Comparison of ENCODE assay signal across 36 mouse cellular contexts in genomic region chr4:133552029-133552428, GRCm38 (mm10). TPM values are rescaled to one million over a fixed set of nuclear protein-coding genes. Genes with fewer than 3 reads are reported as not detected.
"Had no signal": no experiment of that assay in that cellular context is flagged by ENCODE, and none has a peak within 500 bp of the region (broad histone marks: within the 10 kb centered on the region; RNA-seq: fewer than 3 reads in every experiment).

No protein-coding gene starts in this region.

- DNase-seq: gastrocnemius, adult 2 months; gastrocnemius, postnatal 10 days; gastrocnemius, postnatal 25 days; heart, postnatal 10 days; heart, postnatal 4 days; kidney, adult 11 months; kidney, adult 9 months; kidney, postnatal 14 days; kidney, postnatal 36 days; layer of hippocampus, adult 9-11 months; layer of hippocampus, postnatal 36 days; left cerebral cortex, postnatal 4 days had no signal

- H3K27ac ChIP-seq: gastrocnemius, adult 2 months; hindbrain, embryonic 10.5 days; hindbrain, embryonic 12.5 days; hindbrain, embryonic 14.5 days; kidney, embryonic 15.5 days; kidney, postnatal 0 days; limb, embryonic 13.5 days; limb, embryonic 15.5 days had no signal

- ATAC-seq: hindbrain, embryonic 16.5 days; inflammation-experienced regulatory T-cells, adult 6 months had no signal

- H3K4me1 ChIP-seq: hindbrain, embryonic 12.5 days; limb, embryonic 13.5 days; limb, embryonic 15.5 days had no signal

- H3K4me3 ChIP-seq: gastrocnemius, adult 2 months; heart, embryonic 10.5 days; heart, embryonic 12.5 days; hindbrain, embryonic 10.5 days; hindbrain, embryonic 12.5 days; kidney, embryonic 15.5 days; limb, embryonic 13.5 days; limb, embryonic 15.5 days had no signal

- H3K9ac ChIP-seq: heart, embryonic 12.5 days; hindbrain, embryonic 12.5 days; hindbrain, embryonic 14.5 days; kidney, embryonic 15.5 days; limb, embryonic 13.5 days; limb, embryonic 15.5 days had no signal

- H3K36me3 ChIP-seq: heart, embryonic 10.5 days; hindbrain, embryonic 10.5 days; hindbrain, embryonic 12.5 days; kidney, embryonic 15.5 days; limb, embryonic 13.5 days; limb, embryonic 15.5 days had no signal

- H3K4me2 ChIP-seq: hindbrain, embryonic 12.5 days; hindbrain, embryonic 14.5 days; kidney, embryonic 15.5 days; limb, embryonic 13.5 days; limb, embryonic 15.5 days had no signal

- H3K9me3 ChIP-seq: heart, embryonic 10.5 days; hindbrain, embryonic 10.5 days; hindbrain, embryonic 12.5 days; kidney, embryonic 15.5 days; limb, embryonic 15.5 days had no signal

RNA-seq across cellular contexts. Expression of gene Nr0b2, which starts 1.1 kb away (rescaled TPM):
- total RNA-seq: gastrocnemius, adult 2 months; gastrocnemius, postnatal 25 days; gastrocnemius, postnatal 4 days; layer of hippocampus, adult 18-20 months; layer of hippocampus, adult 8-10 months; layer of hippocampus, postnatal 14 days; layer of hippocampus, postnatal 36 days; left cerebral cortex, adult 18-20 months; left cerebral cortex, adult 8-10 months; left cerebral cortex, postnatal 10 days; left cerebral cortex, postnatal 25 days; left cerebral cortex, postnatal 4 days had no signal
- polyA plus RNA-seq: frontal cortex, adult 2 months; hindbrain, embryonic 12.5 days; hindbrain, embryonic 14.5 days; hindbrain, embryonic 16.5 days; inflammation-experienced regulatory T-cells, adult 6 months; limb, embryonic 11.5 days; limb, embryonic 15.5 days had no signal

RNA-seq across cellular contexts. Expression of gene Kdf1, which starts 33.3 kb away (rescaled TPM):
- total RNA-seq: gastrocnemius, adult 2 months; gastrocnemius, postnatal 10 days; gastrocnemius, postnatal 25 days; gastrocnemius, postnatal 4 days; heart, adult 18-20 months; heart, adult 8-10 months; heart, postnatal 10 days; heart, postnatal 25 days; heart, postnatal 4 days; layer of hippocampus, postnatal 14 days; left cerebral cortex, postnatal 25 days had no signal
- polyA plus RNA-seq: hindbrain, embryonic 14.5 days had no signal
